Mouse (Mus musculus) ES-Bruce4 (cell line): ENCODE results near the gene Paqr7. TPM values are rescaled to one million over a fixed set of nuclear protein-coding genes. Genes with fewer than 3 reads are reported as not detected.

ENCODE experiments used
- H3K27ac ChIP-seq: 2 replicates; pipeline ENCODE4 v1.5.1; 2012; ENCODE audit warnings: low read length, inconsistent platforms; ENCODE audit not compliant: insufficient read depth
- H3K27me3 ChIP-seq: 2 replicates; pipeline ENCODE4 v1.6.1; 2012; ENCODE audit warnings: mild to moderate bottlenecking, low read length, inconsistent platforms; ENCODE audit not compliant: control insufficient read depth, poor library complexity, insufficient read depth, severe bottlenecking
- H3K36me3 ChIP-seq: 2 replicates; pipeline ENCODE4 v1.6.1; 2012; ENCODE audit warnings: inconsistent platforms, mild to moderate bottlenecking, low read length, moderate library complexity; ENCODE audit not compliant: control insufficient read depth, poor library complexity, insufficient read depth, severe bottlenecking
- H3K4me1 ChIP-seq: one replicate; pipeline ENCODE4 v1.8.1; 2011; ENCODE audit warnings: low read length; ENCODE audit not compliant: control insufficient read depth, insufficient read depth
- H3K4me3 ChIP-seq: 2 replicates; pipeline ENCODE4 v1.5.1; 2011; ENCODE audit warnings: low read depth, mild to moderate bottlenecking, low read length
- H3K9ac ChIP-seq: 2 replicates; pipeline ENCODE4 v1.6.1; 2012; ENCODE audit warnings: low read depth, mild to moderate bottlenecking, inconsistent platforms; ENCODE audit not compliant: poor library complexity, severe bottlenecking
- H3K9me3 ChIP-seq: replicated peaks from 2 replicates; pipeline ENCODE4 v1.6.1; 2012; ENCODE audit warnings: mild to moderate bottlenecking, low read length, inconsistent platforms; ENCODE audit not compliant: control insufficient read depth, poor library complexity, insufficient read depth, severe bottlenecking
- CTCF ChIP-seq: IDR thresholded peaks from one replicate; pipeline ENCODE4 v1.8.1; 2011; ENCODE audit warnings: low read depth, low read length
- EP300 ChIP-seq: IDR thresholded peaks from 2 replicates; pipeline ENCODE4 v1.6.1; 2011; ENCODE audit warnings: low read depth, low read length; ENCODE audit not compliant: insufficient read depth
- POLR2A ChIP-seq: IDR thresholded peaks from one replicate; pipeline ENCODE4 v1.8.1; 2011; ENCODE audit warnings: low read length; ENCODE audit not compliant: insufficient read depth
- polyA plus RNA-seq: library from polyadenylated mRNA; stranded (reverse); fragments of >200 nt; gene quantifications from 2 replicates; pipeline ENCODE4 v1.2.4, GENCODE M21; 2011; ENCODE audit warnings: low read depth; ENCODE audit not compliant: missing spikeins, insufficient read depth, insufficient read length

Gene Paqr7
- polyA plus RNA-seq, 1 experiment, result 1.5 TPM

- Histone ChIP-seq H3K4me3 (peak within 1 kb of the TSS; percentile 91), H3K36me3 (no peaks in the 10 kb centered on the region; the same call in 1 of the 2 replicates), H3K27me3 (no peaks in the 10 kb centered on the region), H3K9me3 (no peaks in the 10 kb centered on the region), H3K27ac (peak within 1 kb of the TSS; percentile 43; the same call in 1 of the 2 replicates), H3K9ac (peak within 1 kb of the TSS; percentile 77), H3K4me1 (peaks cover 3% of the 10 kb centered on the region)
- 0 out of 2 replicates have a peak, but pooled peaks have one; percentile 4 for TF ChIP-seq EP300
- TF ChIP-seq POLR2A, result no peak
- TF ChIP-seq CTCF, result no peak
These were observed 14.4 kb downstream of the Paqr7 start, which contains the start of gene Aunip for GRCm38 (mm10) chr4:134510845-134511411. Gene Aunip (plus strand): TSS chr4:134510999.

GRCm38 (mm10) chr4:134511730-134512129 lies 15.2 kb downstream of the Paqr7 start:
- Histone ChIP-seq H3K36me3 (no peaks in the 10 kb centered on the region; the same call in 1 of the 2 replicates), H3K9me3 (no peaks in the 10 kb centered on the region), H3K9ac (peak overlapping the region; percentile 77), H3K27me3 (no peaks in the 10 kb centered on the region), H3K27ac (no peak overlapping the region), H3K4me1 (peaks cover 3% of the 10 kb centered on the region), H3K4me3 (peak overlapping the region; percentile 60)
- no peak for TF ChIP-seq POLR2A
- TF ChIP-seq CTCF, result no peak
- no peak for TF ChIP-seq EP300

- Histone ChIP-seq H3K36me3 (no peaks in the 10 kb centered on the region; the same call in 1 of the 2 replicates), H3K27ac (peak overlapping the region; percentile 5; the same call in 1 of the 2 replicates), H3K27me3 (no peaks in the 10 kb centered on the region), H3K9me3 (no peaks in the 10 kb centered on the region), H3K9ac (no peak overlapping the region), H3K4me3 (peak overlapping the region; percentile 41), H3K4me1 (peaks cover 8% of the 10 kb centered on the region)
- TF ChIP-seq CTCF (peak; percentile 26), POLR2A (no peak)
These were observed 16.3 kb downstream of the Paqr7 start for GRCm38 (mm10) chr4:134512798-134513197.

- Histone ChIP-seq H3K4me3 (no peak overlapping the region), H3K36me3 (no peaks in the 10 kb centered on the region; the same call in 1 of the 2 replicates), H3K9me3 (no peaks in the 10 kb centered on the region), H3K9ac (no peak overlapping the region), H3K27ac (no peak overlapping the region), H3K27me3 (no peaks in the 10 kb centered on the region), H3K4me1 (peaks cover 8% of the 10 kb centered on the region)
- TF ChIP-seq EP300, result no peak
- no peak for TF ChIP-seq POLR2A
- no peak for TF ChIP-seq CTCF
These were observed 17.9 kb downstream of the Paqr7 start for GRCm38 (mm10) chr4:134514309-134514930.

GRCm38 (mm10) chr4:134515614-134516013 lies 19.1 kb downstream of the Paqr7 start:
- Histone ChIP-seq H3K27me3 (no peaks in the 10 kb centered on the region), H3K4me1 (peaks cover 8% of the 10 kb centered on the region), H3K36me3 (no peaks in the 10 kb centered on the region; the same call in none of the 2 replicates), H3K9me3 (no peaks in the 10 kb centered on the region), H3K9ac (0 out of 2 replicates have a peak overlapping the region, but pooled peaks have one; percentile 14), H3K27ac (peak overlapping the region; percentile 35), H3K4me3 (no peak overlapping the region)
- TF ChIP-seq EP300, result peak; percentile 13; the same call in 1 of the 2 replicates
- no peak for TF ChIP-seq POLR2A

GRCm38 (mm10) chr4:134516981-134517380 lies 20.5 kb downstream of the Paqr7 start:
- TF ChIP-seq CTCF (no peak), POLR2A (no peak), EP300 (0 out of 2 replicates have a peak, but pooled peaks have one; percentile 30)
- H3K27me3 ChIP-seq, result no peaks in the 10 kb centered on the region
- H3K36me3 ChIP-seq, result peaks cover 11% of the 10 kb centered on the region
- H3K4me3 ChIP-seq, result 0 out of 2 replicates have a peak overlapping the region, but pooled peaks have one; percentile 4
- H3K4me1 ChIP-seq, result peaks cover 8% of the 10 kb centered on the region
- H3K9ac ChIP-seq, result 0 out of 2 replicates have a peak overlapping the region, but pooled peaks have one; percentile 1
- H3K27ac ChIP-seq, result peak overlapping the region; percentile 16; the same call in 1 of the 2 replicates
- H3K9me3 ChIP-seq, result no peaks in the 10 kb centered on the region
